Comparison of ENCODE assay signal across 9 mouse cellular contexts in genomic region chr4:8380711-8381338, GRCm38 (mm10).
DNase-seq lines count a peak whose midpoint lies in the region; ATAC-seq and TF ChIP-seq lines count a peak whose summit lies in the region.
"Had no signal": no experiment of that assay in that cellular context is flagged by ENCODE, and none has a peak within 500 bp of the region (broad histone marks: within the 10 kb centered on the region; RNA-seq: fewer than 3 reads in every experiment).

No protein-coding gene starts in this region.

- no peak overlapping the region for H3K4me2 ChIP-seq in forebrain, embryonic 13.5 days
- H3K4me2 ChIP-seq in hindbrain, embryonic 15.5 days: no peak overlapping the region
- H3K4me2 ChIP-seq in midbrain, embryonic 13.5 days (replicated peaks): no peak overlapping the region
- H3K4me2 ChIP-seq: stomach, embryonic 15.5 days had no signal

- intact Hi-C loops in left cerebral cortex, adult 2 months (cut with DNase I): loop anchor here (1.0 to 5.0 kb wide), 5 partner anchors 51 to 1181 kb away; no protein-coding TSS in a partner anchor

- peaks cover 16% of the 10 kb centered on the region for H3K4me1 ChIP-seq in forebrain, embryonic 13.5 days
- H3K4me1 ChIP-seq in hindbrain, embryonic 15.5 days (replicated peaks): 0 out of 2 replicates have a peak, but pooled peaks cover 3% of the 10 kb centered on the region
- 0 out of 2 replicates have a peak, but pooled peaks cover 9% of the 10 kb centered on the region for H3K4me1 ChIP-seq in midbrain, embryonic 13.5 days (replicated peaks)

- no peaks in the 10 kb centered on the region for H3K36me3 ChIP-seq in forebrain, embryonic 13.5 days (ENCODE audit: poor library complexity, severe bottlenecking)
- H3K36me3 ChIP-seq in hindbrain, embryonic 15.5 days: no peaks in the 10 kb centered on the region
- no peaks in the 10 kb centered on the region for H3K36me3 ChIP-seq in midbrain, embryonic 13.5 days
- H3K36me3 ChIP-seq: stomach, embryonic 15.5 days had no signal

- no peaks in the 10 kb centered on the region for H3K9me3 ChIP-seq in forebrain, embryonic 13.5 days (replicated peaks)
- no peaks in the 10 kb centered on the region for H3K9me3 ChIP-seq in hindbrain, embryonic 15.5 days
- H3K9me3 ChIP-seq in midbrain, embryonic 13.5 days: no peaks in the 10 kb centered on the region
- H3K9me3 ChIP-seq: stomach, embryonic 15.5 days had no signal

- H3K9ac ChIP-seq in forebrain, embryonic 13.5 days: no peak overlapping the region
- H3K9ac ChIP-seq in hindbrain, embryonic 15.5 days: no peak overlapping the region
- H3K9ac ChIP-seq in midbrain, embryonic 13.5 days (replicated peaks): no peak overlapping the region
- H3K9ac ChIP-seq: stomach, embryonic 15.5 days had no signal

- H3K4me3 ChIP-seq in forebrain, embryonic 13.5 days: no peak overlapping the region
- no peak overlapping the region for H3K4me3 ChIP-seq in hindbrain, embryonic 15.5 days
- H3K4me3 ChIP-seq in left cerebral cortex, adult 2 months: no peak overlapping the region
- H3K4me3 ChIP-seq in midbrain, embryonic 13.5 days (replicated peaks): no peak overlapping the region
- H3K4me3 ChIP-seq: stomach, embryonic 15.5 days had no signal

- ATAC-seq in cerebellum, adult (ENCODE audit: insufficient number of reproducible peaks, low FRiP score, low TSS enrichment): peak; percentile 47
- peak; percentile 79 for ATAC-seq in forebrain, embryonic 13.5 days
- peak; percentile 73 for ATAC-seq in hindbrain, embryonic 15.5 days (ENCODE audit: low FRiP score, low read depth)
- peak; percentile 82 for ATAC-seq in midbrain, embryonic 13.5 days

- 56% methylated on average over 5 of the region's 5 CpGs for WGBS in forebrain, embryonic 13.5 days
- WGBS in hindbrain, embryonic 15.5 days: 62% methylated on average over 5 of the region's 5 CpGs
- 57% methylated on average over 5 of the region's 5 CpGs for WGBS in midbrain, embryonic 13.5 days

- TF ChIP-seq CTCF in left cerebral cortex, adult 2 months (IDR thresholded peaks at IDR 0.05): peak; percentile 82

- 0 out of 2 replicates have a peak overlapping the region, but pooled peaks have one; percentile 25 for H3K27ac ChIP-seq in forebrain, embryonic 13.5 days
- peak overlapping the region; percentile 21; the same call in 1 of the 2 replicates for H3K27ac ChIP-seq in hindbrain, embryonic 15.5 days (replicated peaks)
- no peak overlapping the region for H3K27ac ChIP-seq in left cerebral cortex, adult 2 months
- no peak overlapping the region for H3K27ac ChIP-seq in midbrain, embryonic 13.5 days
- H3K27ac ChIP-seq: stomach, embryonic 15.5 days had no signal

- no peaks in the 10 kb centered on the region for H3K27me3 ChIP-seq in forebrain, embryonic 13.5 days
- H3K27me3 ChIP-seq in hindbrain, embryonic 15.5 days: no peaks in the 10 kb centered on the region
- no peaks in the 10 kb centered on the region for H3K27me3 ChIP-seq in midbrain, embryonic 13.5 days
- H3K27me3 ChIP-seq: stomach, embryonic 15.5 days had no signal

- peak; percentile 12 to 25 for DNase-seq in urinary bladder, adult 18-20 months (ENCODE audit: low spot score in 2 of 2)
- DNase-seq in urinary bladder, postnatal 10 days (ENCODE audit: low spot score): no peak
- peak in 1 of 2 experiments; percentile 46 for DNase-seq in left cerebral cortex, adult 2 months (ENCODE audit: extremely low spot score in 1 of 2, low spot score in 2 of 2)
- peak; percentile 68 for DNase-seq in thymus, postnatal 0 days (ENCODE audit: low spot score)

Comparison
In these comparisons a context has a peak if more than half of its experiments do, and no peak if none do; other contexts are left out.
1. H3K27ac ChIP-seq: peak in forebrain, embryonic 13.5 days (single experiment) and hindbrain, embryonic 15.5 days (single experiment); none in left cerebral cortex, adult 2 months (single experiment) and midbrain, embryonic 13.5 days (single experiment).
2. Peak in every context shown above with its lines, with median percentiles within 50 percentile points of each other: ATAC-seq.